Mouse (Mus musculus) heart, postnatal 0 days (tissue): ENCODE data around the gene Wbp4.

Experiments used
- CTCF ChIP-seq: IDR thresholded peaks from 2 replicates; pipeline ENCODE4 v1.5.1; 2016; ENCODE audit warnings: antibody characterized with exemption, control low read depth, low read depth
- EP300 ChIP-seq: IDR thresholded peaks from 2 replicates; pipeline ENCODE4 v1.6.1; 2016; ENCODE audit warnings: antibody characterized with exemption, low read depth

DNA sequence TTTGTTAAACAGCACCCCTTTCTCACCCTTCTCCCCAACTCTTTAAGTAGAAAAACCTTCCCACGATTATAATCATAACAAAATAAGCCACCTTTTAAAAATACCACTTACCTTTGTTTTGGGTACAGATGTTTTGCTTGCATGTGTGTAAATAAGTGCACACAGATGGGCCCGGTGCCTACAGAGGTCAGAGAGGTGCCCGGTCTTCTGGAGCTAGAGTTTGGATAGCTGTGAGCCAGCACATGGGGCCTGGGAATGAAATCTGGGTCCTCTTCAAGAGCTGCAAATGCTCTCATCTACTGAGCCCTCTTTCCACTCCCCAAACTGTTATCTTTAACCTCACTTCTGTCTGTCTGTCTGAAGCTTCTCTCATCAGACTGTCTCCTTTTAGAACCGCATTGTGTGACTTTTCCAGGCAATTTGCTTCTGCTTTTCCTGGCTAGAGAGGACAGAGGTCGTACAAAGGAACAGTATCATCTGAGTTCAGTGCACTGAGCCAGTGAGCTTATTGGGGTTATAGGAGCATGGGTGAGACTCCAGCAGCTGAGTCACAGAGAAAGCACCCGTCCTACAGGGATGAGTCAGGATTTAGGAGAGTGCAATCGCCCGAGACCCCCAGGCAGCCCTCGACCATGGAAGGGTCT, 27.5 kb upstream of the Wbp4 start:
- TF ChIP-seq EP300 = no peak
- no peak for TF ChIP-seq CTCF
